Mouse (Mus musculus) lung, embryonic 14.5 days (tissue): ENCODE results near the gene Usp15. TPM values are rescaled to one million over a fixed set of nuclear protein-coding genes. Genes with fewer than 3 reads are reported as not detected.
A peak's percentile ranks its signal among the peaks of the same experiment; 100 is the strongest.

Source experiments
- ATAC-seq: fragments of 200-750 bp; cut with Nextera tagmentation; 2 replicates; pipeline ENCODE4 v1.8.0; 2017; ENCODE audit warnings: mild to moderate bottlenecking, moderate TSS enrichment, moderate library complexity; ENCODE audit not compliant: insufficient read depth
- DNase-seq: peaks from one replicate; pipeline ENCODE4 v3.0.0-alpha.2; 2015
- H3K27ac ChIP-seq: fragments of 300-500 bp; sonication (generic); 2 replicates; pipeline ENCODE4 v1.5.1; 2014; ENCODE audit warnings: low read depth, mild to moderate bottlenecking, moderate library complexity
- H3K27me3 ChIP-seq: fragments of 300-500 bp; sonication (generic); 2 replicates; pipeline ENCODE4 v1.6.1; 2014; ENCODE audit warnings: low read length, control low read depth; ENCODE audit not compliant: insufficient read depth
- H3K36me3 ChIP-seq: fragments of 300-500 bp; sonication (generic); 2 replicates; pipeline ENCODE4 v1.6.1; 2014; ENCODE audit warnings: control low read depth; ENCODE audit not compliant: insufficient read depth
- H3K4me1 ChIP-seq: fragments of 300-500 bp; sonication (generic); 2 replicates; pipeline ENCODE4 v1.6.1; 2014; ENCODE audit warnings: antibody characterized with exemption, control low read depth; ENCODE audit not compliant: insufficient read depth
- H3K4me2 ChIP-seq: fragments of 300-500 bp; sonication (generic); 2 replicates; pipeline ENCODE4 v1.6.1; 2014; ENCODE audit warnings: mild to moderate bottlenecking
- H3K4me3 ChIP-seq: fragments of 300-500 bp; sonication (generic); 2 replicates; pipeline ENCODE4 v1.5.1; 2014; ENCODE audit warnings: low read depth, low read length
- H3K9ac ChIP-seq: fragments of 300-500 bp; sonication (generic); 2 replicates; pipeline ENCODE4 v1.6.1; 2014
- H3K9me3 ChIP-seq: fragments of 300-500 bp; sonication (generic); 2 replicates; pipeline ENCODE4 v1.6.1; 2016; ENCODE audit warnings: low read depth, low read length, control low read depth
- CTCF ChIP-seq: IDR thresholded peaks from 2 replicates; pipeline ENCODE4 v1.5.1; 2016; ENCODE audit warnings: antibody characterized with exemption, low read depth
- WGBS: fragments of 180-500 bp; shearing (Covaris S2); extraction: QIAGEN DNeasy Blood & Tissue Kit; methylation state at CpG from one replicate; pipeline ENCODE4 v1.1.7; 2014; 5-methylcytosine and 5-hydroxymethylcytosine counted together
- microRNA-seq: library from miRNA; unstranded; fragments of <30 nt; microRNA quantifications from one replicate; pipeline ENCODE4, GENCODE M21; 2016; ENCODE audit warnings: borderline number of aligned reads
- polyA plus RNA-seq: library from polyadenylated mRNA; unstranded; fragments of >200 nt; fragmentation: Nextera tagmentation; extraction: Ambion mirVana; gene quantifications from 2 replicates; pipeline ENCODE4 v1.2.1, GENCODE M21; 2014

Usp15 gene
- polyA plus RNA-seq, 1 experiment from 2014 or later = 81.1 TPM

- Histone ChIP-seq H3K27me3 (no peaks in the 10 kb centered on the region), H3K4me3 (no peak overlapping the region), H3K4me2 (no peak overlapping the region), H3K9me3 (no peaks in the 10 kb centered on the region), H3K27ac (no peak overlapping the region; the same call in 1 of the 2 replicates), H3K36me3 (peaks cover 7% of the 10 kb centered on the region; the same call in 1 of the 2 replicates), H3K4me1 (peaks cover 9% of the 10 kb centered on the region; the same call in 1 of the 2 replicates), H3K9ac (no peak overlapping the region)
- ATAC-seq (no peak), DNase-seq (no peak)
- 75% methylated on average over 2 of the region's 2 CpGs for WGBS
- TF ChIP-seq CTCF = no peak
Observed at GRCm38 (mm10) chr10:123071997-123072396, 124.8 kb downstream of the Usp15 start.

- no peaks in the 10 kb centered on the region for H3K9me3 ChIP-seq
- ATAC-seq (no peak), DNase-seq (no peak)
- no peaks in the 10 kb centered on the region for H3K4me1 ChIP-seq
- H3K4me3 ChIP-seq = no peak overlapping the region
- no peak overlapping the region for H3K9ac ChIP-seq
- no peak for TF ChIP-seq CTCF
- 0 out of 2 replicates have a peak, but pooled peaks cover under 1% of the 10 kb centered on the region for H3K36me3 ChIP-seq
- no peak overlapping the region for H3K27ac ChIP-seq
- WGBS = 82% methylated on average over 2 of the region's 2 CpGs
- H3K4me2 ChIP-seq = no peak overlapping the region
- no peaks in the 10 kb centered on the region for H3K27me3 ChIP-seq
Observed at GRCm38 (mm10) chr10:123063021-123063420, 133.8 kb downstream of the Usp15 start.

GRCm38 (mm10) chr10:123060831-123061230 is 136.0 kb downstream of the Usp15 start:
- Histone ChIP-seq H3K9ac (no peak overlapping the region), H3K27ac (no peak overlapping the region), H3K4me1 (no peaks in the 10 kb centered on the region), H3K4me2 (no peak overlapping the region), H3K4me3 (no peak overlapping the region), H3K27me3 (no peaks in the 10 kb centered on the region), H3K36me3 (0 out of 2 replicates have a peak, but pooled peaks cover 8% of the 10 kb centered on the region), H3K9me3 (no peaks in the 10 kb centered on the region)
- no peak for ATAC-seq
- no peak for TF ChIP-seq CTCF
- WGBS = 85% methylated on average over 6 of the region's 6 CpGs
- no peak for DNase-seq

GRCm38 (mm10) chr10:123057082-123057481 is 139.7 kb downstream of the Usp15 start:
- Histone ChIP-seq H3K9me3 (no peaks in the 10 kb centered on the region), H3K4me3 (no peak overlapping the region), H3K27ac (no peak overlapping the region), H3K9ac (no peak overlapping the region), H3K27me3 (no peaks in the 10 kb centered on the region), H3K4me1 (0 out of 2 replicates have a peak, but pooled peaks cover 2% of the 10 kb centered on the region), H3K4me2 (no peak overlapping the region), H3K36me3 (0 out of 2 replicates have a peak, but pooled peaks cover 8% of the 10 kb centered on the region)
- no peak for DNase-seq
- ATAC-seq = no peak
- WGBS = 84% methylated on average over 1 of the region's 1 CpGs
- peak; percentile 46 for TF ChIP-seq CTCF

- 87% methylated on average over 10 of the region's 10 CpGs for WGBS
- DNase-seq = no peak
- H3K27me3 ChIP-seq = no peaks in the 10 kb centered on the region
- H3K4me3 ChIP-seq = no peak overlapping the region
- TF ChIP-seq CTCF = no peak
- no peak overlapping the region for H3K4me2 ChIP-seq
- no peaks in the 10 kb centered on the region for H3K9me3 ChIP-seq
- H3K9ac ChIP-seq = no peak overlapping the region
- 0 out of 2 replicates have a peak, but pooled peaks cover 2% of the 10 kb centered on the region for H3K4me1 ChIP-seq
- 0 out of 2 replicates have a peak, but pooled peaks cover 8% of the 10 kb centered on the region for H3K36me3 ChIP-seq
- ATAC-seq = no peak
- H3K27ac ChIP-seq = no peak overlapping the region
Observed at GRCm38 (mm10) chr10:123056463-123056862, 140.3 kb downstream of the Usp15 start.

GRCm38 (mm10) chr10:123055205-123056000 is 141.4 kb downstream of the Usp15 start:
- 59% methylated on average over 9 of the region's 9 CpGs for WGBS
- H3K4me1 ChIP-seq = 0 out of 2 replicates have a peak, but pooled peaks cover 2% of the 10 kb centered on the region
- no peak overlapping the region for H3K4me2 ChIP-seq
- H3K27me3 ChIP-seq = no peaks in the 10 kb centered on the region
- no peak overlapping the region for H3K27ac ChIP-seq
- peaks cover 17% of the 10 kb centered on the region for H3K36me3 ChIP-seq
- peak; percentile 64 for DNase-seq
- no peak overlapping the region for H3K9ac ChIP-seq
- no peak for TF ChIP-seq CTCF
- H3K4me3 ChIP-seq = no peak overlapping the region
- peak; percentile 77 for ATAC-seq
- H3K9me3 ChIP-seq = no peaks in the 10 kb centered on the region

Small RNAs within 50 kb of the gene (microRNA-seq; reads per million reads assigned to microRNA genes)
- gene Gm27920 = 0.95 reads per million

Other genes with a start within 250 kb of the Usp15 start
- 35.0 and 37.3 TPM in 2 replicates for gene Mon2, start 120.5 kb downstream of the Usp15 start, polyA plus RNA-seq
- 1.0 and 1.1 TPM in 2 replicates for gene Fam19a2, start 67.0 kb upstream of the Usp15 start, polyA plus RNA-seq